Mouse (Mus musculus) MEL (cell line): ENCODE measurements around the gene Chrd. TPM values are rescaled to one million over a fixed set of nuclear protein-coding genes. Genes with fewer than 3 reads are reported as not detected.

Experiments used
- DNase-seq: peaks from one replicate; pipeline ENCODE4 v3.0.0; 2011; ENCODE audit warnings: low read depth, low spot score
- H3K27ac ChIP-seq: 2 replicates; pipeline ENCODE4 v1.5.1; 2012; ENCODE audit warnings: low read depth, mild to moderate bottlenecking, control low read depth, low read length, moderate library complexity; ENCODE audit not compliant: control insufficient read depth
- H3K27me3 ChIP-seq, 2 experiments: fragments of 150-350 bp in 1 of 2; sonication (generic) in 1 of 2; 2 replicates each; pipeline ENCODE4 v1.6.1; 2012; ENCODE audit warnings: low read length in 2 of 2, mild to moderate bottlenecking in 2 of 2, improper control_type of control experiment in 1 of 2, moderate library complexity in 1 of 2; ENCODE audit not compliant: insufficient read depth in 2 of 2, control insufficient read depth in 1 of 2
- H3K36me3 ChIP-seq, 2 experiments: 2 replicates each; pipeline ENCODE4 v1.6.1; 2012 to 2014; ENCODE audit warnings: low read length in 2 of 2, improper control_type of control experiment in 1 of 2, inconsistent platforms in 1 of 2, mild to moderate bottlenecking in 1 of 2; ENCODE audit not compliant: insufficient read depth in 2 of 2, control insufficient read depth in 1 of 2
- H3K4me1 ChIP-seq, 2 experiments: fragments of 150-350 bp in 1 of 2; sonication (generic) in 1 of 2; 2 replicates each; pipeline ENCODE4 v1.6.1; 2012; ENCODE audit warnings: low read length in 2 of 2, improper control_type of control experiment in 1 of 2, mild to moderate bottlenecking in 1 of 2; ENCODE audit not compliant: insufficient read depth in 2 of 2, control insufficient read depth in 1 of 2
- H3K4me3 ChIP-seq, 2 experiments: fragments of 150-350 bp in 1 of 2; sonication (generic) in 1 of 2; 2 replicates each; pipeline ENCODE4 v1.5.1; 2012; ENCODE audit warnings: low read depth in 2 of 2, low read length in 2 of 2, mild to moderate bottlenecking in 2 of 2, moderate library complexity in 2 of 2, control low read depth in 1 of 2, improper control_type of control experiment in 1 of 2; ENCODE audit not compliant: control insufficient read depth in 1 of 2, insufficient read depth in 1 of 2
- H3K79me2 ChIP-seq: 2 replicates; pipeline ENCODE4 v1.6.1; 2012; ENCODE audit warnings: mild to moderate bottlenecking, low read length, moderate library complexity; ENCODE audit not compliant: control insufficient read depth, poor library complexity, insufficient read depth
- H3K9ac ChIP-seq: 2 replicates; pipeline ENCODE4 v1.6.1; 2012; ENCODE audit warnings: low read depth, mild to moderate bottlenecking, control low read depth, low read length, moderate library complexity; ENCODE audit not compliant: control insufficient read depth, poor library complexity, severe bottlenecking
- H3K9me3 ChIP-seq: fragments of 150-350 bp; sonication (generic); replicated peaks from 2 replicates; pipeline ENCODE4 v1.6.1; 2012; ENCODE audit warnings: mild to moderate bottlenecking, low read length, improper control_type of control experiment, moderate library complexity; ENCODE audit not compliant: insufficient read depth
- CTCF ChIP-seq, 3 experiments: IDR thresholded peaks in 2 of 3; conservative IDR thresholded peaks in 1 of 3; 2 replicates each; pipeline ENCODE4 v1.5.1; 2011 to 2012; ENCODE audit warnings: low read length in 3 of 3, low read depth in 2 of 3, mild to moderate bottlenecking in 2 of 3, improper control_type of control experiment in 1 of 3, inconsistent platforms in 1 of 3, mixed read lengths in 1 of 3, moderate library complexity in 1 of 3; ENCODE audit not compliant: control insufficient read depth in 1 of 3, insufficient read depth in 1 of 3, poor library complexity in 1 of 3, severe bottlenecking in 1 of 3
- ELF1 ChIP-seq: IDR thresholded peaks from 2 replicates; pipeline ENCODE4 v1.6.1; 2014; ENCODE audit warnings: low read depth, mild to moderate bottlenecking, inconsistent platforms, low read length, improper control_type of control experiment, moderate library complexity
- ETS1 ChIP-seq: IDR thresholded peaks from 2 replicates; pipeline ENCODE4 v1.6.1; 2012; ENCODE audit warnings: low read depth, mild to moderate bottlenecking, inconsistent platforms, low read length, improper control_type of control experiment, moderate library complexity
- GABPA ChIP-seq: IDR thresholded peaks from 2 replicates; pipeline ENCODE4 v1.6.1; 2012; ENCODE audit warnings: low read depth, mild to moderate bottlenecking, inconsistent platforms, low read length, improper control_type of control experiment, moderate library complexity
- JUND ChIP-seq: IDR thresholded peaks from 2 replicates; pipeline ENCODE4 v1.6.1; 2011; ENCODE audit warnings: low read depth, mild to moderate bottlenecking, improper control_type of control experiment, low read length
- KAT2A ChIP-seq: conservative IDR thresholded peaks from 2 replicates; pipeline ENCODE4 v1.6.1; 2012; ENCODE audit warnings: low read depth, low read length, improper control_type of control experiment, inconsistent platforms
- MAFK ChIP-seq: IDR thresholded peaks from 2 replicates; pipeline ENCODE4 v1.6.1; 2011; ENCODE audit warnings: low read depth, mild to moderate bottlenecking, low read length, improper control_type of control experiment, borderline replicate concordance
- MYB ChIP-seq: IDR thresholded peaks from 2 replicates; pipeline ENCODE4 v1.6.1; 2011; ENCODE audit warnings: mild to moderate bottlenecking, low read depth, low read length, improper control_type of control experiment
- MYC ChIP-seq: IDR thresholded peaks from 2 replicates; pipeline ENCODE4 v1.6.1; 2011; ENCODE audit warnings: low read depth, mild to moderate bottlenecking, low read length, improper control_type of control experiment, moderate library complexity
- POLR2AphosphoS2 ChIP-seq: IDR thresholded peaks from 2 replicates; pipeline ENCODE4 v1.6.1; 2011; ENCODE audit warnings: low read length, improper control_type of control experiment
- RAD21 ChIP-seq: IDR thresholded peaks from 2 replicates; pipeline ENCODE4 v1.6.1; 2011; ENCODE audit warnings: mild to moderate bottlenecking, low read depth, low read length, improper control_type of control experiment
- SMC3 ChIP-seq: IDR thresholded peaks from 2 replicates; pipeline ENCODE4 v1.6.1; 2011; ENCODE audit warnings: low read depth, low read length, improper control_type of control experiment
- USF1 ChIP-seq: IDR thresholded peaks from 2 replicates; pipeline ENCODE4 v1.6.1; 2014; ENCODE audit warnings: low read depth, mild to moderate bottlenecking, inconsistent platforms, low read length, improper control_type of control experiment, moderate library complexity
- ZKSCAN1 ChIP-seq: IDR thresholded peaks from 2 replicates; pipeline ENCODE4 v1.6.1; 2012; ENCODE audit warnings: low read depth, mild to moderate bottlenecking, inconsistent platforms, low read length, improper control_type of control experiment, moderate library complexity
- ZMIZ1 ChIP-seq: IDR thresholded peaks from 2 replicates; pipeline ENCODE4 v1.6.1; 2012; ENCODE audit warnings: low read depth, mild to moderate bottlenecking, inconsistent platforms, low read length, improper control_type of control experiment, moderate library complexity
- ZNF384 ChIP-seq: IDR thresholded peaks from 2 replicates; pipeline ENCODE4 v1.6.1; 2012; ENCODE audit warnings: low read depth, mild to moderate bottlenecking, inconsistent platforms, low read length, improper control_type of control experiment
- polyA plus RNA-seq, 2 experiments: library from polyadenylated mRNA; stranded (reverse) in 1 of 2; unstranded in 1 of 2; fragments of >175 nt in 1 of 2; fragments of >200 nt in 1 of 2; gene quantifications; 2 replicates each; pipeline versions ENCODE4 v1.2.1 to v1.2.4; 2012; ENCODE audit warnings: low replicate concordance in 2 of 2, low read depth in 1 of 2; ENCODE audit not compliant: insufficient read length in 2 of 2, insufficient read depth in 1 of 2, missing spikeins in 1 of 2
- total RNA-seq: library from RNA; depleted of rRNA; stranded (reverse); fragments of 300-350 nt; gene quantifications from 2 replicates; pipeline ENCODE4 v1.2.3, GENCODE M21; 2012

Gene Chrd
- total and polyA plus RNA-seq, 3 experiments: not detected

DNA sequence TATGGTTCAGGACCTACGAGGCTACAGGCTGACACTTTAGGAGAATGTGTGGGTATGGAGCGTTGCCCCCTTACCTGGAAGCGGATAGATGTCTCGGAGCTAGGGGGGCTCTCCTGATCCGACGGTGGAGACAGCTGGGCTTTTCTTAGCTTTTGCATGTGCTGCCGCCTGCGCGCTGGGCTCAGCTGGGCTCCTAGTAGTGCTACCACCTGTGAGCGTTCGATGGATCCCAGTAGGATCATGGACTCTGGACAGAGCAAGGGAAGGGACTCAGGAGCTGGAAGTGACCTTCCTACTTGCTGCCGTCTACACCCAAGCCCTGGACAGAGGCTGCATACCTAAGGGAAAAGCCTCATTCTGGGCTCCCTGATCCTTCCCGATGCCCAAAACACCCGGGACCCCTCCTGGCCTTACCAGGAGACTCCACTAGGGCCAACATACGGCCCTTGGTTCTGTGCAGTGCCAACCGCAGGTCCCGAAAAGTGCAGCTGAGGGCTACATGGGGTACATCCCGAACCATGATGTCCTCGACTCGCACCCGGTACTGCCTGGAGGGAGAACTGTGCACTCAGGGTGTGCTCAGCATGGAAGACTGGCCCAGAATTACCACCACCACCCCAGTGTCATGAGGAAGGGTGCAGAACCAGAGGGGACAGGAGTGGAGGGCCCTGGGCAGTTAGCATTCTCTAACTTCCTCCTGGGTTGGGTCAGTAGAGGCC is 24.5 kb upstream of the Chrd start:
- Histone ChIP-seq H3K36me3 (peaks cover 0 to 31% of the 10 kb centered on the region in 2 experiments; a peak in 2 of 4 replicates), H3K27me3 (no peaks in the 10 kb centered on the region), H3K79me2 (no peaks in the 10 kb centered on the region), H3K9ac (no peak overlapping the region), H3K4me1 (peaks cover 15 to 35% of the 10 kb centered on the region in 2 experiments), H3K4me3 (no peak overlapping the region), H3K9me3 (no peaks in the 10 kb centered on the region), H3K27ac (no peak overlapping the region)
- TF ChIP-seq ETS1: no peak
- no peak for TF ChIP-seq SMC3
- TF ChIP-seq MYB: no peak
- no peak for TF ChIP-seq ZNF384
- no peak for TF ChIP-seq POLR2AphosphoS2
- no peak for TF ChIP-seq MYC
- no peak for TF ChIP-seq ELF1
- TF ChIP-seq ZMIZ1: no peak
- no peak for TF ChIP-seq USF1
- no peak for TF ChIP-seq JUND
- no peak for TF ChIP-seq KAT2A
- no peak for TF ChIP-seq GABPA
- no peak for TF ChIP-seq MAFK
- no peak for DNase-seq

DNA sequence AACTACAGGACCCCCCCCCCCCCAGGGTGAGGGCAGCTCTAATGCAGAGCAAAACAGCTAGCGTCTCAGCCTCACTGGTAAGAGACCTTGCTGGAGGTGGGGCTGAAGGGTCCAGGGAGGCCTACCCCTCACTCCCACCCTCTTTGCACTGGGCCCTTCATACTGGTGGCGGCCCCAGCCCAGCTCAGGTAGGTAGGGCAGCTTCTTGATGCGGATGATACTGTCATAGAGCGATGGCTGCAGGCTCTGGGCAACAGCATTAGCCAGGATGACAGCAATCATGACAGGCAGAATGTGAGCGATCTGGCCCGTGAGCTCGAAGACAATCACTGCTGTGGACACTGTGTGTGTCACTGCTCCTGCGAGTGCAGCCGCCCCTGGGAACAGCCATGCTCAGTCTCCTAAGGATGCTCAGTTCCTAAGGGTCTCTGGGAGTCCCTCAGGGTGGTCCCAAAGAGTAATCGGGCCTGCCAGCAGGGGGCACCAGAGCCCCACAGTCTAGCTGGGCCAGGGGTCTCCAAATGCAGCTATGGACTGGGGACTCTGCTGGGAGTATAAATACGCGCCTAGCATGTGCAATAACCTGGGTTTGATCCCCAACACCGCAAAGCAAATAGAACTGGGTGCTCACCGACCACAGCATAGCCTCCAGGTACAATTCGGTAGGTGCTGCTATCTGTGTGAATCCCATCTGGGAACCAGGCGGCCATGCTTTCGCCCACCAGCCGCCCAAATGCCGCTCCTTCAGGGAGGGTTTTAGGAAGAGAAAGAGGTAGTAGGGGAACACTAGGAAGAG is 23.8 kb upstream of the Chrd start:
- no peak for DNase-seq
- Histone ChIP-seq H3K36me3 (peaks cover 0 to 23% of the 10 kb centered on the region in 2 experiments; a peak in 2 of 4 replicates), H3K27me3 (no peaks in the 10 kb centered on the region), H3K79me2 (no peaks in the 10 kb centered on the region), H3K9ac (no peak overlapping the region), H3K4me1 (peaks cover 12 to 28% of the 10 kb centered on the region in 2 experiments), H3K27ac (no peak overlapping the region), H3K4me3 (no peak overlapping the region)
- TF ChIP-seq ZKSCAN1 (no peak), RAD21 (peak; percentile 58), POLR2AphosphoS2 (no peak), CTCF (IDR thresholded peaks at IDR 0.05 in 2 of 3, conservative IDR thresholded peaks at IDR 0.05 in 1 of 3; ENCODE audit: control insufficient read depth in 1 of 3, insufficient read depth in 1 of 3, low read depth in 2 of 3, low read length in 3 of 3, poor library complexity in 1 of 3, severe bottlenecking in 1 of 3) (peak; percentile 59 to 88 (median 87))
- TF ChIP-seq, all 39 proteins: peak for 2
- H3K9me3 ChIP-seq: no peaks in the 10 kb centered on the region
